Mouse (Mus musculus) B cell, adult 2 months (primary cell): ENCODE measurements around the gene Rngtt.
"Not testable (repeated sequence)": the region's sequence is repeated elsewhere in the genome, so short reads cannot be mapped to it uniquely, and the experiment has no call there.

Source experiments
- DNase-seq, 2 experiments: peaks; one replicate each; pipeline ENCODE4 v3.0.0; 2022

The Rngtt gene

DNA sequence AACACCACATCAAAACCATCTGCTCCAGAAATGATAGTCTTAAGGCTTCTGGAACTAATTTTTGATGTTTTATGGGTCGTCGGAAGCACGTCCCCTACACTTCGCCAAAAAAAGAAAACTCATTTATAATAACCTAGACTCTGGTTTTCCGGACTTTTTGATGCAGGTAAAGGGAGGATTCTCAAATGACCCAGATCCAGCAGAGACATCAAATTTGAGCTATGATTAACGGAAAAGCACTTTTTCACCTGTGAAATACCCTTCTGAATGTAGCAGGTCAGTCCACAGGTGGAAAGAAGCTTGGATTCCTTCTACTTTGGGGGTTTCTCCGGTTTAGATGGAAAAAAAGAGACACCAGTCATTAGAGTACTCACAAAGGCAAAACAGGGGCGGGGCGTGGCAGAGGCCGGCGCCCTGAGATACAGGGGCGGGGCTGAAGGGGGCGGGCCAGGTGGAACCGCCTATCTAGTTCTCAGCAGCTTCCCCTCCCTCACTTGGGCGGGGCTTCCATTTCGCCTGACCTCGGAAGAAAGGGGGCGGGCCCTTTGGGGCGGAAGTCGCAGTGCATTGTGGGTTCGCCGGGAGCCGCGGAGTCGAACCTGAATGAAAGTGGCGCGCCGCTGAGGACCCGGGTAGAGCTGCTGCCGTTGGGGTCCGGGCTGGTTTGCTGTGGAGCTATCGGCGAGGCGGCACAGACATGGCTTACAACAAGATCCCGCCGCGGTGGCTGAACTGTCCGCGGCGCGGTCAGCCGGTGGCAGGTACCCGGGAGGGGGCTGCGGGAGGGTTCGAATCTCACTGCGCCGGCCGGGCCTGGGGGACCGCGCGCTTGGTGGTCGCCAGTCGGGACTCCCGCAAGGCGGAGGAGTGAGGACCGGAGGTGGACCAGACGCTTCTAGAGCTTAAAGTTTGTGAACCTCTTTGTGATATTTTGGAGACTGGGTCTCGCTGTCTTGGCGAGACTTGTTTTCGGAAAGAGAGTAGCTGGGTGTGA is at the start of gene Rngtt:
TSS of gene Rngtt (plus strand) at position 548 of the 994 bp plus-strand sequence.
- DNase-seq, result peak; percentile 99

- no peak for DNase-seq
Measured at GRCm38 (mm10) chr4:33260311-33260710, 49.8 kb upstream of the Rngtt start.

DNA sequence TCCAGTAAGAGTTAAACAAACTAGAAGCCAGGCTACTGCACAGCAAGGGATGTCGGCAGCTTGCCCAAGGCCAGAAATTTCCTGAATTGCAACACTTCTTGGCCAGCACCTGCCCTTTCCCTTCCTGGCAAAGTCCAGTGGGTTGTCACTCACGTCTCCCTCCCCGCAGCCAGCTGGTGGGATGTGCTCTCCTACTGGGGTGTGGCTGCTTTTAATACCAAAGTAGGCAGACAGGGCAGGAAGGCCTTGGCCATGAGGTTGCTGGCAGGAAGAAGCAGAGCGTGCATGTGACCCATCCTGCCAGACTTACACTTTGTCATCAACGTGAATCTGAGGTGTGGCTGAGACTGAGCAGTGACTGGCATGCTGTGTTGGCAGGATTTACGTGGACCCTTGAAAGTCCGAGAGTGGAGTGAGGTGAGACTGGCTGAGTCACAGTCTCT is 48.8 kb upstream of the Rngtt start:
- DNase-seq, result no peak

- DNase-seq, result no peak
Measured at GRCm38 (mm10) chr4:33262897-33263296, 47.2 kb upstream of the Rngtt start.

DNA sequence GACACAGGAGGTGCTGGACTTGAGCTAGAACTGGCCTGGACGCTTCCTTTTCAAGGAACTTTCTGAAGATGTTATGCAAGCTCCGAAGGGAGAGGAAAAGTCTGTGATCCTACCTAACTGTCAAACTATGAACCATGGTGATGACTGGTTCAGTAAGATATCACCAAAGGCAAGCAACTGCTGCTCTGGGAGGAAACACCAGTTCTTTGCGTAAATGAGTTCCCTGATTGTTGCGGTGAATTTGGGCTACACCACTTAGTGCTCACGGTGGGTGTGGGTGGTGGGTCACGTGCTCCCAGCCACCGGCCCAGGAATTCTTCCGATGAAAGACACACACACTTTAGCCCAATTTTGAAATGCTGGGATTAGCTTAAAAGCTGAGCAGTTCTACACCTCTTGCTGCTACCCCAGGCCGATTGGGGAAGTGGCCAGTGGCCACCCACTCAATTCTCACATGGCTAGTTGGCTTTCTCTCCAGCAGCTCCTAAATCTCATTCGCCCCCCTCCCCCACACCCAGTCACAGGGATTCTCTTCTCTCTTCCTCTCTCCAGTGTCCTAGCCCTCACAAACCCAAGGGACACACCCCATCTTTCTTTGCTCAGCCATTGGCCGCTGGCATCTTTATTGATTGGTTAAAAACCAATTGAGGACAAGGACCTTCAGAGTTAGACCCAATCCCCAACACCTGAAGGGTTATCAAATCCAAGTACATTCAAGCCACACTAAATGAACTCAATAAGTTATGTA is 45.0 kb upstream of the Rngtt start:
- DNase-seq, result peak; percentile 32 to 40

- no peak for DNase-seq
Measured at GRCm38 (mm10) chr4:33270386-33271314, 39.5 kb upstream of the Rngtt start.

- DNase-seq, result no peak
Measured at GRCm38 (mm10) chr4:33273437-33273836, 36.7 kb upstream of the Rngtt start.

- DNase-seq, result no peak
Measured at GRCm38 (mm10) chr4:33281891-33282685, 28.0 kb upstream of the Rngtt start.

- DNase-seq, result no peak
Measured at GRCm38 (mm10) chr4:33284083-33284880, 25.8 kb upstream of the Rngtt start.

- DNase-seq, result no peak
Measured at GRCm38 (mm10) chr4:33285448-33285847, 24.7 kb upstream of the Rngtt start.

- DNase-seq, result peak; percentile 36 to 37
Measured at GRCm38 (mm10) chr4:33289106-33289650, 20.9 kb upstream of the Rngtt start.

DNA sequence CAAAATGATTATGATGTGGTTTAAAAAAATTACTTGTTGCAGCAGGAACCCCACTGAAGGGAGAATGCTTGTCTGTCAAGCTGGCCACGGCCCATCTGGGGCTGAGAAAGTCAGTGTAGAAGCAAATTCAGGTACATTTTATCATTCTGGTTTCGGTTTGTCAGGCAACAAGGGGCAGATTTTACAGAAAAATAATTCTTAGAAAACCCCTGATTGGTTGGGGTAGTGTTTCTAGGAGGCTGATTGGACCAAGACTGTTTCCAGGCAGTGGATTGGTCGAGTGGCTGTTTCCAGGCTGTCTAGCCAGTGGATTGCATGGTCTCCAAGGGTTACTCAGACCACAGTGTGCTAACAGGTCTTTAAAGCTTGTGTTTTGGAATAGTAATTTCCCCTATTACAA is 20.1 kb upstream of the Rngtt start, which contains the start of gene Pnrc1:
TSS of gene Pnrc1 (minus strand) at position 162 of the 400 bp plus-strand sequence.
- DNase-seq, result peak; percentile 37 to 42

DNA sequence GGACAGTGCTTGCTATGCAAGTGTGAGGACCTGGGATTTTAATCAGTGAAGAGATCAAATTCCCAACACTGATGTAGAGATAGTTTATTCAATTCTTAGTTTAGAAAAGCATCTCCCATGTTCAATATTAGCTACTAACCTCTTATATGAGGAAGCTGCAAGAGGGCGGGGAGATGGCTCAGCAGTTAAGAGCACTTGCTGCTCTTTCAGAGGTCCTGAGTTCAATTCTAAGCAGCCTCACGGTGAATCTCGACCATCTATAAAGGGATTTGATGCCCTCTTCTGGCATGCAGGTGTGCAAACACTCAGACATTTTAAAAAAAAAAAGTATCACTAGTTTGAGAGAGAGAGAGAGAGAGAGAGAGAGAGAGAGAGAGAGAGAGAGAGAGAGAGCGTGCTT is 19.2 kb upstream of the Rngtt start:
- DNase-seq, result peak; percentile 28 to 31

DNA sequence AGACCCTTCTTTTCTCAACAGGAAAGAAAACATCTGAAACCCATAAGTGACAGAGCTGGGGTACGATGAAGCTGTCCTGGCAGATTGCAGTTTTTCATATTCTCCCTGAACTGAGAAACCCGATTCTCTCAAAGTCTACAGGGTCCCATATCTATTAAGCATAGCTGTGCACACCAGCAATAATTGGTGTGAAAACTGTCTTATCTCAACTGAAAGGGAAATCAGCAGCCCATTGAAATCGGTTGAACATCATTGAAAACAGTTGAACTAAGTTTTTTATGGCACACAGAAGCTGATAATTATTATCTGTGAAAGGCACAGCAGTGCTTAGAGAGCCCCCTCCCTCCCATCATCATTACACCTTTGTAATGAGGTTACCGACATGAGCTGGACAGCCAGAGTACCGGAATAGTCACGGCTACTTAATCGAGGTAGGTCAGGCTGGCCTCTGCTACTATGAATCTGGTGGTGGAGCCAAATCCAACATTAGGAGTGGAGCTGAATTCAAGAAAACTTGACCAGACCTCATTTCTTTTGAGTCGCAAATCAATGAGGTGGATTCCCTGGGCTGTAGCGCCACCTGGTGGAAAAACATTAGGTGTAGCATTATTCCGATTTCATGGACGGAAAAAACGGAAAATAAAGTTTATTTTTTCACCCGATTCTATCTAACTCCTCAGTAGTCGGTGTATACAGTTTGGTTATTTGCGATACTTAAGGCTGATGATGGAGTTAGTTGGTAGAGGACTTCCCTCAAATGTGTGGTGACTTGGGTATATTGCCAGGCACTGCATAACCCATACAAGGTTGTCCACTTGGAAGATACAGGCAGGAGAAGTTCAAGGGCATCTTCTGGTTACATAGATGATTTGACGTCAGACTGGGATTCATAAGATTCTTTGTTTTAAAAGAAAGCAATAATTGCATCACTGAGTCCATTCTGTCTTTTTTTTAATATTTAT is 17.4 kb upstream of the Rngtt start:
- peak; percentile 91 for DNase-seq

DNA sequence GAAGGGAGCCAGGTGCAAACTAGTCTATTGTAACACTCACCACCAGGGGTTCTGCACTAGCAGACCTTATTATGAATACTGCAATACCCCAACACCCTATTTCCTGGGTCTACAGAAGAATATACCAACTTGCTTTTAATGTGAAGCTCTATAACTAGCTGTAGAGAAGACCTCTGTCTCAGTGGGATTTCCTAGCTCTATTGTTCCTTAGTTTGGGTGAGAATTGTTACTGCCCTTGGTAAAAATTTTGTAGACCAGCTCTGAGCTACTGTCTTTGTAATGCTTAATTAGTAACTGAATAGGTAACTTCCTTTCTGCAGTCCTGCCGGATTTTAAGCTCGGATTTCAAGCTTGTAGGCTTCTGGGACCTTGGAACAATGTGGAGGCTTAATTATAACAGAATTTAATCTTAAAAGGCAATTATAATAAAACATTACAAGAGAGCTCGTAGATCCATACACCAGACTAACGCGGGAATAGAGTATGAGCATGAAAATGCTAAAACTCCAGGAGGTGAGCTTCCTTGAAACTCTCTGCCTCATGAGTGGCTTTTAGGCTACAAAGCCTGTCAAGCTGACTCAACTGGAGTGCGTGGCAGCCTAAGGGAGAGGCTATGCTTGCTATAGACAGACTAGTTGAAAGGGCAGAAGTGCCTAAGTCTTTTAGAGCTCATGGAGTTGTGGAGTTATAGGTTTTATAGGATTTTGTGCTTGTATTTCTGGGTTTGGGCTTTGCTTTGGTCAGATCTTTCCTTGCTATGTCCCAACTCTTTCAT is 9.0 kb upstream of the Rngtt start:
- DNase-seq, result not testable (repeated sequence)

- no peak for DNase-seq
Measured at GRCm38 (mm10) chr4:33303057-33303456, 7.1 kb upstream of the Rngtt start.

- DNase-seq, result no peak
Measured at GRCm38 (mm10) chr4:33307146-33307545, 3.0 kb upstream of the Rngtt start.

- no peak for DNase-seq
Measured at GRCm38 (mm10) chr4:33310840-33311437, 828 bp downstream of the Rngtt start.
